Mouse (Mus musculus): ENCODE data around the gene Aebp2. TPM values are rescaled to one million over a fixed set of nuclear protein-coding genes. Genes with fewer than 3 reads are reported as not detected.

The Aebp2 gene
- polyA plus RNA-seq, 1 experiment, result 27.1 TPM

DNA sequence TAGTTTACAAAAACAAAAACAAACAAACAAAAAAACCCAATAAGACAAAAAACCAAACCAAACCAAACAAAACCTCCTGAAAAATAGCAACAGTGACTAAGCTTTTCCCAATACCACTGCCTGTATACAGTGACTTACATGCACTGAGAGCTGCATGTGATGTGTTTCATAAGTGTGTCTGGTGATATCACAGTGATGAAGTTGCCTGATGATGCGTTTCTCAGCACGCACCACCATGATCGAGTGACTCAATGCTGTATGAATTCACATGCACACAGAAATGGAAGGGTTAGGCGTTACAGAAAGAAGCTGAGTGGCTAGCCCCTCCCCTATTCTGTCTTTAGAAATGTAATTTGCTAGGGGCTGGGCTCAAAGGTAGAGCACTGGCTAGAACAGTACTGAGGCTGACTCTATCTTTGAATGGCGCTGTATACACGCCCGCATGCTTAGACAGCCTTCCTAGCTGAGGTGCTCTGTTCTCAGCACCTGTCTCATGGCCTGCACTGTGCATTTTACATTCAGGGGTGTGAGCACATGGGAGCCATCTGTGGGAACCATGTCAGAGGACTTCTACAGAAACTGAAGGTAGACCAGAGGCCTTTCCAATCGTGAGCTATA is 44.9 kb downstream of the Aebp2 start:
- no peaks in the 10 kb centered on the region for H3K79me3 ChIP-seq (ENCODE audit: low read depth)
- no peaks in the 10 kb centered on the region for H3K79me2 ChIP-seq (ENCODE audit: control insufficient read depth, insufficient read depth)
- no peaks in the 10 kb centered on the region for H3K36me3 ChIP-seq (ENCODE audit: control insufficient read depth, insufficient read depth)
- H3K4me3 ChIP-seq (ENCODE audit: insufficient read depth, poor library complexity, severe bottlenecking), result no peak overlapping the region
- no peak for TF ChIP-seq CEBPB (IDR thresholded peaks at IDR 0.05; ENCODE audit: low read depth)
- no peak for TF ChIP-seq MYOD1 (IDR thresholded peaks at IDR 0.05; ENCODE audit: control insufficient read depth, insufficient read length, low read depth)
- no peak for TF ChIP-seq CTCF (IDR thresholded peaks at IDR 0.05; ENCODE audit: control insufficient read depth, insufficient read depth, insufficient read length)
- TF ChIP-seq MYOG (IDR thresholded peaks at IDR 0.05; ENCODE audit: control insufficient read depth, extremely low read depth, insufficient read length), result no peak
- no peak for TF ChIP-seq USF1 (IDR thresholded peaks at IDR 0.05; ENCODE audit: low read depth)
- TF ChIP-seq FOSL1 (IDR thresholded peaks at IDR 0.05; ENCODE audit: insufficient read depth, low read length, poor library complexity, severe bottlenecking), result no peak
- TF ChIP-seq MAX (IDR thresholded peaks at IDR 0.05), result no peak
- H3ac ChIP-seq (ENCODE audit: control insufficient read depth, insufficient read length, low read depth), result no peak overlapping the region
- no peaks in the 10 kb centered on the region for H3K27me3 ChIP-seq (ENCODE audit: control insufficient read depth, insufficient read depth, insufficient read length)

- TF ChIP-seq FOSL1 (IDR thresholded peaks at IDR 0.05; ENCODE audit: insufficient read depth, low read length, poor library complexity, severe bottlenecking), result no peak
- TF ChIP-seq MYOG (IDR thresholded peaks at IDR 0.05; ENCODE audit: control insufficient read depth, extremely low read depth, insufficient read length), result no peak
- no peak for TF ChIP-seq CEBPB (IDR thresholded peaks at IDR 0.05; ENCODE audit: low read depth)
- no peak for TF ChIP-seq MYOD1 (IDR thresholded peaks at IDR 0.05; ENCODE audit: control insufficient read depth, insufficient read length, low read depth)
- Histone ChIP-seq H3K36me3 (ENCODE audit: control insufficient read depth, insufficient read depth) (no peaks in the 10 kb centered on the region), H3K79me2 (ENCODE audit: control insufficient read depth, insufficient read depth) (no peaks in the 10 kb centered on the region), H3K27me3 (ENCODE audit: control insufficient read depth, insufficient read depth, insufficient read length) (no peaks in the 10 kb centered on the region), H3K79me3 (ENCODE audit: low read depth) (no peaks in the 10 kb centered on the region), H3K4me3 (ENCODE audit: insufficient read depth, poor library complexity, severe bottlenecking) (no peak overlapping the region), H3ac (ENCODE audit: control insufficient read depth, insufficient read length, low read depth) (no peak overlapping the region)
Observed at GRCm38 (mm10) chr6:140674414-140674813, 52.0 kb downstream of the Aebp2 start.

GRCm38 (mm10) chr6:140676094-140676493 is 53.6 kb downstream of the Aebp2 start:
- Histone ChIP-seq H3K27me3 (ENCODE audit: control insufficient read depth, insufficient read depth, insufficient read length) (no peaks in the 10 kb centered on the region), H3K4me3 (ENCODE audit: insufficient read depth, poor library complexity, severe bottlenecking) (no peak overlapping the region), H3ac (ENCODE audit: control insufficient read depth, insufficient read length, low read depth) (no peak overlapping the region), H3K79me2 (ENCODE audit: control insufficient read depth, insufficient read depth) (no peaks in the 10 kb centered on the region), H3K36me3 (ENCODE audit: control insufficient read depth, insufficient read depth) (no peaks in the 10 kb centered on the region), H3K79me3 (ENCODE audit: low read depth) (no peaks in the 10 kb centered on the region)
- no peak for TF ChIP-seq MYOG (IDR thresholded peaks at IDR 0.05; ENCODE audit: control insufficient read depth, extremely low read depth, insufficient read length)
- no peak for TF ChIP-seq FOSL1 (IDR thresholded peaks at IDR 0.05; ENCODE audit: insufficient read depth, low read length, poor library complexity, severe bottlenecking)
- no peak for TF ChIP-seq CEBPB (IDR thresholded peaks at IDR 0.05; ENCODE audit: low read depth)
- no peak for TF ChIP-seq CTCF (IDR thresholded peaks at IDR 0.05; ENCODE audit: control insufficient read depth, insufficient read depth, insufficient read length)
- TF ChIP-seq MYOD1 (IDR thresholded peaks at IDR 0.05; ENCODE audit: control insufficient read depth, insufficient read length, low read depth), result no peak
- TF ChIP-seq USF1 (IDR thresholded peaks at IDR 0.05; ENCODE audit: low read depth), result no peak
- TF ChIP-seq MAX (IDR thresholded peaks at IDR 0.05), result no peak

DNA sequence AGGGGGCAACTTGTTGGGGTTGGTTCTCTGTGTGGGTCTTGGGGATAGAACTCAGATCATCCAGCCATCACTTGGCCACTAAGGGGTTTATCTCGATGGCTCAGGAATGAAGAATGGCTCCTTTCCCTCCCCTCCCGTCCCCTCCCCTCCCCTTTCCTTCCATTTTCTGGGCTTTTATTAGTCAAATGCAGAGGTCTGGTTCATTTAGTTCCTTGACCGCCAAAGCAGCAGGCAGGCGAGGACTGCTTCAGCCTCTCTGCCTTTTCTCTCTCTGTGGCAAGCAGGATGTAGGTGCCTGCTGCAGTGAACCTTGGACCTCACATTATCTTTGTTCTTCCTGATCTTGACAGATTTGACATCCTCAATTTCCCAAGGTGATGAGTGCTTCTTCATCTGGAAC is 54.6 kb downstream of the Aebp2 start:
- Histone ChIP-seq H3K79me3 (ENCODE audit: low read depth) (no peaks in the 10 kb centered on the region), H3K36me3 (ENCODE audit: control insufficient read depth, insufficient read depth) (no peaks in the 10 kb centered on the region), H3K79me2 (ENCODE audit: control insufficient read depth, insufficient read depth) (no peaks in the 10 kb centered on the region), H3K4me3 (ENCODE audit: insufficient read depth, poor library complexity, severe bottlenecking) (no peak overlapping the region), H3K27me3 (ENCODE audit: control insufficient read depth, insufficient read depth, insufficient read length) (no peaks in the 10 kb centered on the region), H3ac (ENCODE audit: control insufficient read depth, insufficient read length, low read depth) (no peak overlapping the region)
- no peak for TF ChIP-seq CTCF (IDR thresholded peaks at IDR 0.05; ENCODE audit: control insufficient read depth, insufficient read depth, insufficient read length)
- no peak for TF ChIP-seq USF1 (IDR thresholded peaks at IDR 0.05; ENCODE audit: low read depth)
- no peak for TF ChIP-seq CEBPB (IDR thresholded peaks at IDR 0.05; ENCODE audit: low read depth)
- no peak for TF ChIP-seq MAX (IDR thresholded peaks at IDR 0.05)
- no peak for TF ChIP-seq MYOD1 (IDR thresholded peaks at IDR 0.05; ENCODE audit: control insufficient read depth, insufficient read length, low read depth)

GRCm38 (mm10) chr6:140677960-140678359 is 55.5 kb downstream of the Aebp2 start:
- Histone ChIP-seq H3K79me3 (ENCODE audit: low read depth) (no peaks in the 10 kb centered on the region), H3K36me3 (ENCODE audit: control insufficient read depth, insufficient read depth) (no peaks in the 10 kb centered on the region), H3K79me2 (ENCODE audit: control insufficient read depth, insufficient read depth) (no peaks in the 10 kb centered on the region), H3ac (ENCODE audit: control insufficient read depth, insufficient read length, low read depth) (no peak overlapping the region), H3K4me3 (ENCODE audit: insufficient read depth, poor library complexity, severe bottlenecking) (no peak overlapping the region), H3K27me3 (ENCODE audit: control insufficient read depth, insufficient read depth, insufficient read length) (no peaks in the 10 kb centered on the region)
- TF ChIP-seq USF1 (IDR thresholded peaks at IDR 0.05; ENCODE audit: low read depth) (no peak), MAX (IDR thresholded peaks at IDR 0.05) (no peak), MYOG (IDR thresholded peaks at IDR 0.05; ENCODE audit: control insufficient read depth, extremely low read depth, insufficient read length) (no peak)

DNA sequence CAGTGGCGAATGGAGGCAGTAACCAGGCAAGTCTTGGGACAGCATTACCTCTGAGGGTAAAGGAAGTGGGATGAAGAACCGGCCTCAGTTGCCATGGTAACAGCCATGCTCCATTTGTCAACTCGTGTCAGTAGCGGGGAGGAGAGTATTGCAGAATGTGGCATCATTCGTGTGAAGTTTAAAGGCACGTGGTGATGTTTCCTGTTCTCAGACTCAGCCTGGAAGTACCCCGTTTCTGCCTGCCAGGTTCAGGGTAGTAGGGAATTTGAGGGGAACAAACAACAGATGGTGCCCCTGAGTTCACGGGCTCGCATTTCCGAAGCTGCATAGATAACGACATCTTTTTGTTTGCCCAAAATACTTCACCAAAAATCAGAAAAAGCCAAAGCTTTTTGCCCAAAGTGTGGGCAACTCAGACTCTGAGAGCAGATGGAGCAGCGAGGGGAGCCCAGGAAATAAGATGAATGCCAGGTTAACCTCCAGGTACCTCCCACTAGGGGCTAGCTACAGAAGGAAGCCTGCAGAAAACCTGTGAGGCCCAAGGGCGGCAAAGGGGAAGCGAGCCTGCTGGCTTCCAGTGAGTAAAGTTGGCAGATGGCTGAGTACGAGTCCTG is 56.3 kb downstream of the Aebp2 start:
- H3K4me3 ChIP-seq (ENCODE audit: insufficient read depth, poor library complexity, severe bottlenecking), result no peak overlapping the region
- no peak for TF ChIP-seq FOSL1 (IDR thresholded peaks at IDR 0.05; ENCODE audit: insufficient read depth, low read length, poor library complexity, severe bottlenecking)
- TF ChIP-seq USF1 (IDR thresholded peaks at IDR 0.05; ENCODE audit: low read depth), result no peak
- no peak for TF ChIP-seq MYOD1 (IDR thresholded peaks at IDR 0.05; ENCODE audit: control insufficient read depth, insufficient read length, low read depth)
- no peak for TF ChIP-seq MAX (IDR thresholded peaks at IDR 0.05)
- TF ChIP-seq CEBPB (IDR thresholded peaks at IDR 0.05; ENCODE audit: low read depth), result no peak
- TF ChIP-seq MYOG (IDR thresholded peaks at IDR 0.05; ENCODE audit: control insufficient read depth, extremely low read depth, insufficient read length), result no peak

More for the DNA sequence above, 56.3 kb downstream of the Aebp2 start:
- no peaks in the 10 kb centered on the region for H3K79me2 ChIP-seq (ENCODE audit: control insufficient read depth, insufficient read depth)
- H3ac ChIP-seq (ENCODE audit: control insufficient read depth, insufficient read length, low read depth), result no peak overlapping the region
- H3K27me3 ChIP-seq (ENCODE audit: control insufficient read depth, insufficient read depth, insufficient read length), result no peaks in the 10 kb centered on the region
- H3K79me3 ChIP-seq (ENCODE audit: low read depth), result no peaks in the 10 kb centered on the region
- no peaks in the 10 kb centered on the region for H3K36me3 ChIP-seq (ENCODE audit: control insufficient read depth, insufficient read depth)
